Mouse (Mus musculus) heart, postnatal 0 days (tissue): ENCODE data around the gene Emp2.

Source experiments
- CTCF ChIP-seq: IDR thresholded peaks from 2 replicates; pipeline ENCODE4 v1.5.1; 2016; ENCODE audit warnings: antibody characterized with exemption, control low read depth, low read depth
- EP300 ChIP-seq: IDR thresholded peaks from 2 replicates; pipeline ENCODE4 v1.6.1; 2016; ENCODE audit warnings: antibody characterized with exemption, low read depth

- TF ChIP-seq CTCF: no peak
- no peak for TF ChIP-seq EP300
Observed at GRCm38 (mm10) chr16:10349876-10350275, 36.1 kb upstream of the Emp2 start.
